Mouse (Mus musculus) hindbrain, embryonic 16.5 days (tissue): Measurements from ENCODE around the gene Kansl3. TPM values are rescaled to one million over a fixed set of nuclear protein-coding genes. Genes with fewer than 3 reads are reported as not detected.

ENCODE experiments used
- ATAC-seq: fragments of 200-750 bp; cut with Nextera tagmentation; 2 replicates; pipeline ENCODE4 v1.8.0; 2017; ENCODE audit warnings: moderate TSS enrichment, moderate library complexity
- H3K27ac ChIP-seq: fragments of 300-500 bp; sonication (generic); 2 replicates; pipeline ENCODE4 v1.5.1; 2014; ENCODE audit warnings: low read depth, mild to moderate bottlenecking, control low read depth, low read length, moderate library complexity
- H3K27me3 ChIP-seq: fragments of 300-500 bp; sonication (generic); replicated peaks from 2 replicates; pipeline ENCODE4 v1.6.1; 2014; ENCODE audit warnings: low read length; ENCODE audit not compliant: control insufficient read depth, insufficient read depth
- H3K36me3 ChIP-seq: fragments of 300-500 bp; sonication (generic); 2 replicates; pipeline ENCODE4 v1.6.1; 2014; ENCODE audit warnings: mild to moderate bottlenecking, low read length, moderate library complexity, mixed read lengths; ENCODE audit not compliant: control insufficient read depth, insufficient read depth
- H3K4me1 ChIP-seq: fragments of 300-500 bp; sonication (generic); 2 replicates; pipeline ENCODE4 v1.6.1; 2014; ENCODE audit warnings: low read depth, low read length; ENCODE audit not compliant: control insufficient read depth, insufficient read depth
- H3K4me2 ChIP-seq: fragments of 300-500 bp; sonication (generic); 2 replicates; pipeline ENCODE4 v1.6.1; 2014; ENCODE audit warnings: mild to moderate bottlenecking, low read length, control low read depth, moderate library complexity
- H3K4me3 ChIP-seq: fragments of 300-500 bp; sonication (generic); 2 replicates; pipeline ENCODE4 v1.5.1; 2014; ENCODE audit warnings: mild to moderate bottlenecking, low read length, control low read depth, moderate library complexity
- H3K9ac ChIP-seq: fragments of 300-500 bp; sonication (generic); 2 replicates; pipeline ENCODE4 v1.6.1; 2014; ENCODE audit warnings: low read depth, mild to moderate bottlenecking, control low read depth, low read length, moderate library complexity
- H3K9me3 ChIP-seq: fragments of 300-500 bp; sonication (generic); 2 replicates; pipeline ENCODE4 v1.6.1; 2014; ENCODE audit warnings: mild to moderate bottlenecking, low read length, moderate library complexity; ENCODE audit not compliant: control insufficient read depth
- WGBS: fragments of 180-500 bp; shearing (Covaris S2); extraction: QIAGEN DNeasy Blood & Tissue Kit; methylation state at CpG from one replicate; pipeline ENCODE4 v1.1.7; 2014; 5-methylcytosine and 5-hydroxymethylcytosine counted together
- polyA plus RNA-seq: library from polyadenylated mRNA; unstranded; fragments of >200 nt; fragmentation: Nextera tagmentation; extraction: Ambion mirVana; gene quantifications from 2 replicates; pipeline ENCODE4 v1.2.1, GENCODE M21; 2015

Kansl3 gene
- polyA plus RNA-seq, 1 experiment from 2014 or later = 33.0 TPM

DNA sequence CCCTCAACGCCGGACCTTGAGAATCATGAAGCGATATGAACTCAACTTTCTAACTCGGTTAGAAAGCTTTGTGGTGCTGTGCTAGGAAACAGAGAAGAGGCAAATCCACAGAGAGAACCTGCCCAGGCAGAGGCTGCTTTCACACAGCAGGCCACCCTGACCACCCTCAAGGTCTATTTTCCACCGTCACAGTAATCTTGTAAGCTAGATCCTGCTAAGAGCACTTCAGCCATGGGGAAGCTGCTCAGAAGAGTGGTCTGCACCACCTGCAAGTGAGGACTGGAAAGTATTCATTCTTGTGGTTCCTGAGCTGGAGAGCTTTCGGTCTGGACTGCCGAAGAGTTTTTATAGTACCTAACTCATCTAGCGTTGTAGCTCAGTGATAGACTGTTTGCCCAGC lies 66.7 kb downstream of the Kansl3 start:
- no peak overlapping the region for H3K9ac ChIP-seq
- 80% methylated on average over 8 of the region's 8 CpGs for WGBS
- H3K27ac ChIP-seq = no peak overlapping the region
- no peaks in the 10 kb centered on the region for H3K9me3 ChIP-seq
- no peaks in the 10 kb centered on the region for H3K36me3 ChIP-seq
- ATAC-seq = no peak
- no peak overlapping the region for H3K4me3 ChIP-seq
- peaks cover 3% of the 10 kb centered on the region; the same call in 1 of the 2 replicates for H3K27me3 ChIP-seq
- H3K4me2 ChIP-seq = no peak overlapping the region
- H3K4me1 ChIP-seq = peaks cover 6% of the 10 kb centered on the region

- Histone ChIP-seq H3K9me3 (no peaks in the 10 kb centered on the region), H3K36me3 (no peaks in the 10 kb centered on the region), H3K4me1 (peaks cover 6% of the 10 kb centered on the region), H3K27me3 (peaks cover 3% of the 10 kb centered on the region; the same call in 1 of the 2 replicates), H3K9ac (no peak overlapping the region), H3K4me2 (no peak overlapping the region), H3K27ac (no peak overlapping the region), H3K4me3 (no peak overlapping the region)
- ATAC-seq = no peak
- 93% methylated on average over 6 of the region's 6 CpGs for WGBS
Observed at GRCm38 (mm10) chr1:36300486-36300885, 68.5 kb downstream of the Kansl3 start.

DNA sequence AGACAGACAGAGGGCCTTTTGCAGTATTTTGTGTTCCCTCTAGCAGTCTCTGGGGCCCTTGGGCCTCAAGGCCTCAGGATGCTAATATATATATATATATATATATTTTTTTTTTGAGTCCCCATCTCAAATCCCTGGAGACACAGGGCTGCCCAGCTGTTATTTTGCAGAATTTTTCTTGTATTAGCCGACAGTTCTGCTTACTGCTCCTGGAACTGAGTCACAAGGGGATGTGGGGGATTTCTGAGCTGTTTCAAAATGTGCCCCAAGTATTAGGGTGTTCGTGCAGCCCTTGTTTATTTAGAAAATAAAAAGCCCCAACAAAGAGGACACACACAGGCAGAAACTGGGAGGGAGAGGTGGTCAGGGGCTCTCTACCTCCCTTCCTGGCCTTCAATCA lies 69.3 kb downstream of the Kansl3 start:
- no peak overlapping the region for H3K27ac ChIP-seq
- 52% methylated on average over 2 of the region's 2 CpGs for WGBS
- H3K4me1 ChIP-seq = peaks cover 6% of the 10 kb centered on the region
- no peaks in the 10 kb centered on the region for H3K36me3 ChIP-seq
- H3K4me3 ChIP-seq = no peak overlapping the region
- no peak overlapping the region for H3K9ac ChIP-seq
- H3K27me3 ChIP-seq = peaks cover 3% of the 10 kb centered on the region; the same call in 1 of the 2 replicates
- H3K4me2 ChIP-seq = no peak overlapping the region
- no peak for ATAC-seq
- H3K9me3 ChIP-seq = no peaks in the 10 kb centered on the region

GRCm38 (mm10) chr1:36299126-36299525 lies 69.9 kb downstream of the Kansl3 start:
- no peak for ATAC-seq
- Histone ChIP-seq H3K4me2 (no peak overlapping the region), H3K27me3 (peaks cover 3% of the 10 kb centered on the region; the same call in 1 of the 2 replicates), H3K36me3 (no peaks in the 10 kb centered on the region), H3K27ac (no peak overlapping the region), H3K9ac (no peak overlapping the region), H3K9me3 (no peaks in the 10 kb centered on the region), H3K4me3 (no peak overlapping the region), H3K4me1 (peaks cover 6% of the 10 kb centered on the region)
- 27% methylated on average over 13 of the region's 13 CpGs for WGBS

GRCm38 (mm10) chr1:36298107-36298506 lies 70.9 kb downstream of the Kansl3 start:
- H3K4me1 ChIP-seq = peaks cover 3% of the 10 kb centered on the region
- H3K9me3 ChIP-seq = no peaks in the 10 kb centered on the region
- H3K27ac ChIP-seq = no peak overlapping the region
- no peak overlapping the region for H3K4me3 ChIP-seq
- no peak overlapping the region for H3K4me2 ChIP-seq
- H3K36me3 ChIP-seq = no peaks in the 10 kb centered on the region
- peaks cover 3% of the 10 kb centered on the region; the same call in 1 of the 2 replicates for H3K27me3 ChIP-seq
- WGBS = 82% methylated on average over 4 of the region's 4 CpGs
- H3K9ac ChIP-seq = no peak overlapping the region
- ATAC-seq = no peak

DNA sequence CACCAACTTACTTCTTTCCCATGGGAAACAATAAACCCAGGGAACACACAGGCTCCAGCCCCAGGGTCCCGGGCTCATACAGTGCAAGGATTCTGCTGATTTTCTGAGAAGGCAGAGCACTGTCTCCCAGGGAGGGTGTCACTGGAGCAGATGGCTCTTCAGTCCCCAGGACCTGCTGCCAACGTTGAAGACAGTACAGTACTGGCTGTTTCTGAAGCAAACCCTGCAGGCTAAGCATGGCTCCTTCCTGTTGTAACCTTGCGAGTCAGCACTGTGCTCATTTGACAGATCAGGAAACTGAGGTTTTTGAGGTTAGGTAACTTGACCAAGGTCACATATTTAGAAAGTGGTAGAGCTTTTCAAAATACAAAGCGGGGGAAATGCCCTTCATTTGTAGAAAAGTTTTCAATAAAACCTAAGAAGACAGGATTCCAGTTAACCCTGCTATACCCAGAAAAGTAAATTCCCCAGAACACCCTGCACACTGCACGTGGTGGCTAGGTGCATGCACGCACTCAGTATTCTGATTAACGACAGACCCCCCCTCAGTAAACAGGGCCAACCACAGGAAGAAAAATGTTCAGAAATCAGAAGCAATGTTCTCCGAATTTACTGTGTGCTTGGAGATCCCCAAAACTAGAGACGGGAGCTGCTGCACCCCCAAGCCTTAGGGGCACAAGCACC lies 72.4 kb downstream of the Kansl3 start:
- peaks cover 3% of the 10 kb centered on the region; the same call in 1 of the 2 replicates for H3K27me3 ChIP-seq
- no peaks in the 10 kb centered on the region for H3K9me3 ChIP-seq
- no peak for ATAC-seq
- H3K4me1 ChIP-seq = no peaks in the 10 kb centered on the region
- H3K9ac ChIP-seq = no peak overlapping the region
- H3K27ac ChIP-seq = no peak overlapping the region
- no peak overlapping the region for H3K4me3 ChIP-seq
- no peaks in the 10 kb centered on the region for H3K36me3 ChIP-seq
- no peak overlapping the region for H3K4me2 ChIP-seq
- 71% methylated on average over 9 of the region's 9 CpGs for WGBS

- no peak overlapping the region for H3K27ac ChIP-seq
- no peak overlapping the region for H3K4me2 ChIP-seq
- no peaks in the 10 kb centered on the region for H3K4me1 ChIP-seq
- no peak for ATAC-seq
- WGBS = 82% methylated on average over 3 of the region's 3 CpGs
- H3K9me3 ChIP-seq = no peaks in the 10 kb centered on the region
- no peak overlapping the region for H3K9ac ChIP-seq
- H3K27me3 ChIP-seq = peaks cover 3% of the 10 kb centered on the region; the same call in 1 of the 2 replicates
- no peak overlapping the region for H3K4me3 ChIP-seq
- no peaks in the 10 kb centered on the region for H3K36me3 ChIP-seq
Observed at GRCm38 (mm10) chr1:36294402-36294801, 74.6 kb downstream of the Kansl3 start.

- no peaks in the 10 kb centered on the region for H3K36me3 ChIP-seq
- H3K4me3 ChIP-seq = no peak overlapping the region
- no peaks in the 10 kb centered on the region for H3K4me1 ChIP-seq
- H3K9ac ChIP-seq = no peak overlapping the region
- 89% methylated on average over 8 of the region's 8 CpGs for WGBS
- H3K4me2 ChIP-seq = no peak overlapping the region
- no peak overlapping the region for H3K27ac ChIP-seq
- peaks cover 3% of the 10 kb centered on the region; the same call in 1 of the 2 replicates for H3K27me3 ChIP-seq
- no peaks in the 10 kb centered on the region for H3K9me3 ChIP-seq
- no peak for ATAC-seq
Observed at GRCm38 (mm10) chr1:36293470-36293869, 75.5 kb downstream of the Kansl3 start.
